Mouse (Mus musculus) B cell, adult 2 months (primary cell): Measurements from ENCODE around the gene Tmem106c.

Source experiments
- DNase-seq, 2 experiments: peaks; one replicate each; pipeline ENCODE4 v3.0.0; 2022

Tmem106c gene

GRCm38 (mm10) chr15:97954671-97955070 is 9.3 kb upstream of the Tmem106c start:
- DNase-seq = peak; percentile 17 to 23

- DNase-seq = no peak
Measured at GRCm38 (mm10) chr15:97955286-97955685, 8.7 kb upstream of the Tmem106c start.

DNA sequence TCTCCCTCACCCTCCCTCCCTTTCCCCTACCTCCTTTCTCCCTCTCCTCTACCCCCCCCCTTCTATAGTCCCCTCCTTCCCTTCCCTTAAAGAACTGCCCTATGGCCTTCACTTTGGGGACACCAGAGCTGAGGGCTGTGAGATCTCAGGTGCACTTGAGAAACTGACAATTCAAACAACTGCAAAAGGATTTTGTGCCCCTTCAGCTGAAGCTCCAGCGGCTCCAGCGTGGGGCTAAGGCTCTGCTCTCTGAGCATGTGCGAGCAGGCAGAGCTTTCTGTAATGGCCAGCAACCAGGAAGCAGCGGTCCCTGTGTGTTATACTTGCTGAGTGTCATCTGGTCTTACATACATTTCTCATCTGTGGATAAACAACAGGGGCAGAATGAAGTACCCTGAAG is 8.3 kb upstream of the Tmem106c start:
- no peak for DNase-seq

DNA sequence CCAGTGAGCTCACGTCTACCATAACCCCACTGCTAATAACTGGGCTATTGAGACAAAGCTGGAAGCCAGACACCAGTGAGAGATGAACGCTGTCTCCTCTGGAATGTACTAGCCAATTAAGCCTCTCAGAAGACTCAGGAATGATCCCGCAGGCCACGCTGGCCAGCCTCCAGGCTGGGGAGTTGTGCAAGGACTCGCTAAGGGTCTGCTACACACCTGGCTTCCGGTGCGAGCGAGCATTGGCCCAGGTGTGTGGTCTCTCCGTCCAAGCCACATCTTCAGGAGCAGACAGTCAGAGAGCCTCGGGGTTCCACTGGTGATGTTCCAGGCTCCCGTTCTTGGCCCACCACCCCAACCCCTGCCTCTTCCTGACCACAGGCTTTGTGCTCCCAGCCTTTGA is 7.6 kb upstream of the Tmem106c start:
- DNase-seq = no peak

GRCm38 (mm10) chr15:97963329-97963988 is 541 bp upstream of the Tmem106c start:
- DNase-seq = peak; percentile 45

DNA sequence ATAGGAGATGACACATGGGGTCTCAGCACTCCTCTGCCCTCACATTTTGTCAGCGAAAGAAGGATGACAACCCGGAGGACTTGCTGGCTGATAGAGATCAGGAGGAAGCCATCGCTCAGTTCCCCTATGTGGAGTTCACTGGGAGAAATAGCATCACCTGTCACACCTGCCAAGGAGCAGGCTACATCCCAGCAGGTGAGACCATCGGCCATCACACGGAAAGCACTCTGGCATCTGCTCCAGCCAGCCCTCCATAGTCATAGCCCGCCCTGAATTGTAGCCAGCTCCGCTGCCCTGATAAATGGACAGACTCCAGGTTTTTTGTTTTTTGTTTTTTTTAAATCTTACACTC is 812 bp downstream of the Tmem106c start:
- DNase-seq = no peak

- no peak for DNase-seq
Measured at GRCm38 (mm10) chr15:97965311-97966045, 1.5 kb downstream of the Tmem106c start.

DNA sequence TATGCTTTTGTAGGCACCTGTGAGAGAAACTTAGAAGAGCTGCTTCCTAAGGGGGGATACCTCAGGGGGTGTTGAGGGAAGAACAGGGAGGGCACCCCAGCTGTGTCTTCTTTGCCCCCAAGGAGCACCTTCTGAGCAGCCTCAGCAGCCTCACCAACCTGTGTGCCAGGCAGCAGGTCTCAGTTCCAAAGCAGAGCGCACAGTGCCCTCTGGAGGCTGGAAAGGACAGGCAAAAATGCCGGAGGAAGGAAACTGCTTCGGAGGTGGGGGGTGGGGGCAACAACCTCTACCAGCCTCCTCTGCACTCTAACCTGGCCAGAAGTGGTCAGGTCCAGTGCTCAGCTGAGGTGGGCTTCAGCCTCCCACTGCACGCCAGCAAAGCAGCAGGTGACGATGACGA is 6.3 kb downstream of the Tmem106c start:
- DNase-seq = peak in 1 of 2 experiments; percentile 24

DNA sequence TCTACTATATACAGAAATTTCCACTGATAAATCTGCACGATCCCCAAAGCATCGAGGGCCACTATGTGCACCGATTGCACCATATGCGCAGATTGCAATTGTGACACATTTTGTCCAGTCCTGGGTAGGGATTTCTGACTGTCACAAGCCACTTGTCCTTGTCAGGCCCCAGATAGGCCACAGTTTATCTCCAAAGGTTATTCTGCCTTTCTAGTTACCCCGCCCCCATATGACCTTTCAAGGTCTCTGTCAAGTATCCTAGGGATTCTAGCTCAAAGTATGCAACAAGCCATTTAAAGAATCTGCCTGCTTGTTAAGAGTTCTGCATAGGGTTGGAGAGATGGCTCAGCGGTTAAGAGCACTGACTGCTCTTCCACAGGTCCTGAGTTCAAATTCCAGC is 8.6 kb downstream of the Tmem106c start:
- no peak for DNase-seq

GRCm38 (mm10) chr15:97973248-97974005 is 9.4 kb downstream of the Tmem106c start:
- no peak for DNase-seq

- no peak for DNase-seq
Measured at GRCm38 (mm10) chr15:97981560-97981959, 17.6 kb downstream of the Tmem106c start.

DNA sequence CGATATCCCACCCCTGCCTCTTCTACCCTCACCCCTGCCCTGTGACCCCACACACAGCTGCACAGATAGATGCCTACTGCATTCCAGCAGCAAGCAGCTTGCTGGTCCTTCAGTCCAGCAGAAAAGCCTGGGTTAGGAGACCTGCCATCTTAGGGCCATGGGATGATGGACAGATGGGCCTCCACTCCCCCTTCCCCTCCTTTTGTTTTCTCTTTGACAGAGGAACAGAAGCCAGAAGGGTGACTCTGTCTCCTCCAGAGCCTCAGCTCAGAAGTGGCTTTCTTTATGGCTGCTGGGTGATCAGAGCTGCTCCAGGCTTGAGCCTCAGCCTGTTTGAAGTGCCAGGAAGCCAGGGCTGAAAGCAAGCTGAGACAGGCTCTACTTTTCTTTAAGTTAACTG is 25.5 kb downstream of the Tmem106c start:
- DNase-seq = no peak

- no peak for DNase-seq
Measured at GRCm38 (mm10) chr15:97990124-97990523, 26.1 kb downstream of the Tmem106c start.

DNA sequence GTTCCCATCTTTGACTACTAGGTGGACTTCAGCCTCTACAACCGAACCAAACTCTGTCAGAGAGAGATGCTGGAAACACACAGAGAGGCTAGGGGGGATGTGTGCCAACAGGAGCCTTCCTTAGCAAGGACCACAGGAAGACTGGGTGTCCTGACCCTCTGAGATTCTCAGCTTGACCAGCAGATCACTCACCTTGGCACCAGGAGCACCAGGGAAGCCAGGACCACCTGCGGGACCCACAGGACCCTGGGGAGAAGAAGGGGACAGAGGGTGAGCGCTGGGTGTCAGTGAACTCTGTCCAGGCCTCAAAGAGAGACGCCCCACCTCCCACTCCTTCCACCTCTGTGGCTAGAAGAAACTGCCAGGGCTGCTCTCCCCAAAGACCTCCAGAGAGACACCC is 26.7 kb downstream of the Tmem106c start:
- no peak for DNase-seq

GRCm38 (mm10) chr15:97991285-97991895 is 27.4 kb downstream of the Tmem106c start:
- DNase-seq = no peak

DNA sequence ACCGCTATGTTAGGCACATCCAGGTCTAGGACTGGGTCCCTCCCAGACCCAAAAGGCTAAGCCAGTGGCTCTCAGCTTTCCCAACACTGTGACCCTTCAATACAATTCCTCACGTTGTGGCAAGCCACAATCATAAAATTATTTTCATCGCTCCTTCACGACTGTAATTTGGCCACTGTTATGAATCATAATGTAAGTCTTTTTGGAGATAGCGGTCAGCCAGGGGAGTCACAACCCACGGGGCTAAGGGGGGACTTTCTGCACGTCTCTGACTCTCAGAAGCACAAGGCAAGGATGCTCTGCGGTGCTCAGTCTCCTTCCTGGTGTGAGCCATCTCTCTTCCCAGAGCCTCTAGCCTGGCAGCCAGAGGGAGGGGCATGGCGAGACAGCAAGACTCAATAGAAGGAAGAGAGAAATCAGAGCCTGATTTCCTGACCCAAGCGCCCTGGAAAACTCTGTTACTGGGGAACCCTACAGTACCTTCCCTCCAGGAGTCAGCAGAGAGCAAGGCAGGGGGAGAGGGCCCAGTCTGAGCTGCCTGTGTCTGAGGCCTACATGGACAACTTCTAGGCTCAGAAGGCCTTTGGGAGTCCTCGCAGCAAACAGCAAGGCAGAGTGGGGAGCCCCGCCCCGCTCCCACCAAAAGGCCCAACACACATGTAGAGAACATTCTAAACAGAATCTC is 28.2 kb downstream of the Tmem106c start:
- no peak for DNase-seq

- peak; percentile 57 to 61 for DNase-seq
Measured at GRCm38 (mm10) chr15:97992712-97993286, 28.8 kb downstream of the Tmem106c start.

DNA sequence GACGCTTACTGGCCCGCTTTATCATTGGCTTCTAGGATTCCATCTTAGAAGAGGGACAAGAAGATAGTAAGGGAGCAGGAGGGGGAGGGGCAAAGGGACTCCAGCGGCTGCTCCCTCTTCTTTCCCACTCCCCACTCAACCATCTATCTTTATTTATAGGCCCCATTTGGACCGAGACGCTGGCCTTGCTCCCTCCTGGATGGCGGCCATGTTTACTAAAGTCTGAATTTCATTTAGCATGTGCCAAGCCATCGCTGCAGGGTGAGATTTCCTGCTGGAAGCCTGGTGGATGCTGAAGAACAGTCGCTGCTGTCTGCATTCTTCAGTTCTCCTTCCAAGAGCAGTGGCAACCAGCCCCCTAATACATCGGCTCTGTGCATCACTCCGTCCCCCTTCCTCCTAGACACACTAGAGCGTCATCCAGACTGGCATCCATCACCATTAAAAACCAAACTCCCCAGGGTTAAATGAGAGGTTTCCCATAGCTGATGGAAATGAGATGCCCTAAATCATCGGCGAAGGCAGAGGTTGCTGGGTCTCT is 32.8 kb downstream of the Tmem106c start:
- DNase-seq = no peak

DNA sequence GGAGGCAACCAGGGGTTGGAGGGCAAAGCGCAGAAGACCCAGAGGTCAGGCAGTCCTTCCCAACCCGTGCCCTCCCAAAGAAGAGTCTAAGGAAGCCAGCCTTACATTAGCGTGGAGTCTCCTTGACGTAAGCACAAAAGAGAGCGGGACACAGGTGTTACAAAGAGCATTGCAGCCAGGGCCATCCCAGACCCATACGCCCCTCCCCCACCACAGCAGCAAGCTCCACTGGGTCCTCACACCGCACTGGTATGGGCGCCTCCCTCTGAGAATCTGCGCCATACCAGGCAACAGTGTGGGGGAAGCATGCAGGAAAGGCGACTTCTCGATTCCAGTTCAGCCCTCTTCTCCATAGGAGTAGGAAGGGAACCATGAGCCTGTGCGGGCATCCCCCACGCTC is 35.5 kb downstream of the Tmem106c start:
- DNase-seq = no peak

GRCm38 (mm10) chr15:97999991-98000390 is 36.0 kb downstream of the Tmem106c start:
- no peak for DNase-seq

- DNase-seq = no peak
Measured at GRCm38 (mm10) chr15:98001321-98002112, 37.5 kb downstream of the Tmem106c start.
